8 mouse cellular contexts compared by ENCODE assay signal in the genomic region with DNA sequence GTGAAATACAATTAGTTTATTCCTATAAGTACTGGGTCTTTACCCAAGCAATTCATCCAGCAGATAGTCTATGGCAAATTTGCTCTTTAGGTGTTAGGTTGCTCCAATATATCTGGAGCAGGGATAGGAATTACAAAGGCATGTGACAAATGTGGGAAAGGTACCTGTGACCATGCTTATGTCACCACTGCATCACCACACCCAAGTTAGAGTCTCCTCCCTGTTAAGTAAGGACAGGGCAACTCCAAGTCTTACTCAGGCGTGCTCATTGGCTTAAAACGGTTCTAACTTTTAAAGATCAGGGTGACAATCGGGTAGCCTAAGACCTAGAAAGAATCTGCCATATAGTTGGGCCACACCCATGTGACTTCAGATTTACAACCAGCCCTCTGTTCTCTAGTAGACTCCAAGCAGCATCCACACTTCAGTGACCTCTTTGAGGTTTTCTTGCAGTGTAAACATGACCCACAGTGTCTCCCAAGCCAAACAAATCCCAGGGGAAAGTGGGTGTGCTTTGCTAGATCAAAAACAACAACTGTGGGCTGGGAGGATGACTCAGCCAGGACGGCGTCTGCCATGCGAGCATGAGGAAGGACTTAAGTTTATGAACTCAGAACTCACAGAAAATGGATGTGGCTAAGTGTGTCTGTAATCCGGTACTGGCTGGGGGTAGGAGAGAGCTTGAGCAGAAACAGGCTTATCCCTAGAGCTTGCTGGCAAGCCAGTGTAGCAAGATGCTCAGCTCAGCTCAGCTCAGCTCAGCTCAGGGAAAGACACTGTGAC. TPM values are rescaled to one million over a fixed set of nuclear protein-coding genes. Genes with fewer than 3 reads are reported as not detected.
DNase-seq lines count a peak whose midpoint lies in the region; ATAC-seq lines count a peak whose summit lies in the region.

No protein-coding gene starts in this region.

- no peak overlapping the region for H3K4me2 ChIP-seq in embryonic facial prominence, embryonic 14.5 days (ENCODE audit: low read depth, low read length)
- H3K4me2 ChIP-seq in kidney, embryonic 16.5 days (replicated peaks; ENCODE audit: low read depth, low read length): peak overlapping the region; percentile 12; the same call in 1 of the 2 replicates

- no peaks in the 10 kb centered on the region for H3K27me3 ChIP-seq in embryonic facial prominence, embryonic 14.5 days (replicated peaks; ENCODE audit: control insufficient read depth, insufficient read depth, low read length)
- H3K27me3 ChIP-seq in embryonic facial prominence, embryonic 10.5 days (replicated peaks; ENCODE audit: low read depth, poor library complexity, severe bottlenecking): no peaks in the 10 kb centered on the region
- H3K27me3 ChIP-seq in kidney, embryonic 16.5 days (ENCODE audit: insufficient read depth, low read length): no peaks in the 10 kb centered on the region

- H3K27ac ChIP-seq in embryonic facial prominence, embryonic 14.5 days (replicated peaks; ENCODE audit: low read depth, low read length): no peak overlapping the region
- no peak overlapping the region for H3K27ac ChIP-seq in embryonic facial prominence, embryonic 10.5 days (replicated peaks)
- H3K27ac ChIP-seq in brown adipose tissue, adult 24 weeks (replicated peaks; ENCODE audit: low read depth, low read length): 0 out of 2 replicates have a peak overlapping the region, but pooled peaks have one; percentile 35
- peak overlapping the region; percentile 29; the same call in 1 of the 2 replicates for H3K27ac ChIP-seq in kidney, embryonic 16.5 days (ENCODE audit: low read length)

- peak; percentile 32 for DNase-seq in embryonic facial prominence, embryonic 14.5 days (ENCODE audit: low spot score)
- no peak for DNase-seq in embryonic facial prominence, embryonic 10.5 days (ENCODE audit: low spot score)
- DNase-seq in lung, postnatal 14 days: peak; percentile 5
- DNase-seq in retina, embryonic 14.5 days (ENCODE audit: low spot score): no peak
- DNase-seq in left cerebral cortex, adult 11 months (ENCODE audit: low spot score): no peak

- 54% methylated on average over 7 of the region's 7 CpGs for WGBS in embryonic facial prominence, embryonic 14.5 days
- WGBS in embryonic facial prominence, embryonic 10.5 days: 72% methylated on average over 7 of the region's 7 CpGs
- 16% methylated on average over 7 of the region's 7 CpGs for WGBS in kidney, embryonic 16.5 days

- no peak for ATAC-seq in embryonic facial prominence, embryonic 14.5 days (ENCODE audit: low read depth)
- ATAC-seq in kidney, embryonic 16.5 days (ENCODE audit: low FRiP score, low TSS enrichment): peak; percentile 97
- no peak for ATAC-seq in erythroid progenitor cell, adult 5-6 weeks (replicated peaks; ENCODE audit: low FRiP score, poor library complexity, severe bottlenecking)

- no peaks in the 10 kb centered on the region for H3K4me1 ChIP-seq in embryonic facial prominence, embryonic 14.5 days (ENCODE audit: control insufficient read depth, insufficient read depth, low read length)
- H3K4me1 ChIP-seq in embryonic facial prominence, embryonic 10.5 days: no peaks in the 10 kb centered on the region
- no peaks in the 10 kb centered on the region for H3K4me1 ChIP-seq in brown adipose tissue, adult 24 weeks (ENCODE audit: control insufficient read depth, insufficient read depth, insufficient read length, low read length)
- peaks cover 9% of the 10 kb centered on the region; the same call in 1 of the 2 replicates for H3K4me1 ChIP-seq in kidney, embryonic 16.5 days (ENCODE audit: insufficient read depth, low read length)

- H3K9me3 ChIP-seq in embryonic facial prominence, embryonic 14.5 days (ENCODE audit: control insufficient read depth, low read length): 0 out of 2 replicates have a peak, but pooled peaks cover 3% of the 10 kb centered on the region
- H3K9me3 ChIP-seq in embryonic facial prominence, embryonic 10.5 days: no peaks in the 10 kb centered on the region
- H3K9me3 ChIP-seq in kidney, embryonic 16.5 days (ENCODE audit: low read length): no peaks in the 10 kb centered on the region

- H3K4me3 ChIP-seq in embryonic facial prominence, embryonic 14.5 days (ENCODE audit: low read depth, low read length): no peak overlapping the region
- H3K4me3 ChIP-seq in embryonic facial prominence, embryonic 10.5 days: no peak overlapping the region
- H3K4me3 ChIP-seq in brown adipose tissue, adult 24 weeks (ENCODE audit: insufficient read depth, low read depth, low read length): no peak overlapping the region
- no peak overlapping the region for H3K4me3 ChIP-seq in kidney, embryonic 16.5 days (ENCODE audit: low read length)

- H3K9ac ChIP-seq in embryonic facial prominence, embryonic 14.5 days (ENCODE audit: low read depth, low read length): no peak overlapping the region
- no peak overlapping the region for H3K9ac ChIP-seq in kidney, embryonic 16.5 days (replicated peaks; ENCODE audit: low read length)

- H3K36me3 ChIP-seq in embryonic facial prominence, embryonic 14.5 days (ENCODE audit: control insufficient read depth, insufficient read depth, low read length): no peaks in the 10 kb centered on the region
- no peaks in the 10 kb centered on the region for H3K36me3 ChIP-seq in embryonic facial prominence, embryonic 10.5 days (replicated peaks)
- H3K36me3 ChIP-seq in kidney, embryonic 16.5 days (ENCODE audit: insufficient read depth, low read length): no peaks in the 10 kb centered on the region

RNA-seq across cellular contexts. Expression of a gene that starts 33.5 kb away (rescaled TPM):
- polyA plus RNA-seq in embryonic facial prominence, embryonic 14.5 days (2014; fragmentation: Nextera tagmentation; extraction: Ambion mirVana): 2.7 and 3.4 TPM in 2 replicates
- polyA plus RNA-seq in embryonic facial prominence, embryonic 10.5 days (2016; fragmentation: Nextera tagmentation; extraction: Ambion mirVana): 0.37 and 0.38 TPM in 2 replicates
- polyA plus RNA-seq in brown adipose tissue, adult 24 weeks (2012; ENCODE audit: insufficient read depth, insufficient read length, missing spikeins): 3.7 and 4.7 TPM in 2 replicates
- 0.49 and 0.52 TPM in 2 replicates for polyA plus RNA-seq in kidney, embryonic 16.5 days (2015; fragmentation: Nextera tagmentation; extraction: Ambion mirVana)
- 0.42 TPM in 1 of 2 replicates, not detected in the other for total RNA-seq in erythroid progenitor cell, adult 5-6 weeks (2015; ENCODE audit: low replicate concordance)
- total RNA-seq in erythroid progenitor cell, adult 5-6 weeks (2017; ENCODE audit: low replicate concordance): not detected in 2 replicates

Comparison
In these comparisons a context has a peak if more than half of its experiments do, and no peak if none do; other contexts are left out.
1. DNase-seq: peak in embryonic facial prominence, embryonic 14.5 days (single experiment) and lung, postnatal 14 days (single experiment); none in embryonic facial prominence, embryonic 10.5 days (single experiment), retina, embryonic 14.5 days (single experiment) and left cerebral cortex, adult 11 months (single experiment).
2. H3K27ac ChIP-seq: peak in brown adipose tissue, adult 24 weeks (single experiment) and kidney, embryonic 16.5 days (single experiment); none in embryonic facial prominence, embryonic 14.5 days (single experiment) and embryonic facial prominence, embryonic 10.5 days (single experiment).